Mouse (Mus musculus) kidney, postnatal 0 days (tissue): ENCODE measurements around the gene Rhox2f. TPM values are rescaled to one million over a fixed set of nuclear protein-coding genes. Genes with fewer than 3 reads are reported as not detected.
A peak's percentile ranks its signal among the peaks of the same experiment; 100 is the strongest.
"Not testable (repeated sequence)": the region's sequence is repeated elsewhere in the genome, so short reads cannot be mapped to it uniquely, and the experiment has no call there.

Experiments used
- ATAC-seq: fragments of 200-750 bp; cut with Nextera tagmentation; replicated peaks from 2 replicates; pipeline ENCODE4 v1.8.0; 2017; ENCODE audit warnings: low read depth, moderate number of reproducible peaks, moderate TSS enrichment, moderate library complexity; ENCODE audit not compliant: low FRiP score
- DNase-seq: peaks from one replicate; pipeline ENCODE4 v3.0.0-alpha.2; 2016; ENCODE audit warnings: low spot score
- H3K27ac ChIP-seq: fragments of 300-500 bp; sonication (generic); 2 replicates; pipeline ENCODE4 v1.5.1; 2014; ENCODE audit warnings: mild to moderate bottlenecking
- H3K27me3 ChIP-seq: fragments of 300-500 bp; sonication (generic); 2 replicates; pipeline ENCODE4 v1.6.1; 2014; ENCODE audit warnings: low read length, mixed read lengths; ENCODE audit not compliant: insufficient read depth
- H3K36me3 ChIP-seq: fragments of 300-500 bp; sonication (generic); 2 replicates; pipeline ENCODE4 v1.6.1; 2014; ENCODE audit warnings: low read length, mixed read lengths; ENCODE audit not compliant: insufficient read depth
- H3K4me1 ChIP-seq: fragments of 300-500 bp; sonication (generic); replicated peaks from 2 replicates; pipeline ENCODE4 v1.6.1; 2014; ENCODE audit warnings: antibody characterized with exemption, low read length, mixed read lengths; ENCODE audit not compliant: insufficient read depth
- H3K4me2 ChIP-seq: fragments of 300-500 bp; sonication (generic); 2 replicates; pipeline ENCODE4 v1.6.1; 2014; ENCODE audit warnings: mild to moderate bottlenecking, low read length, moderate library complexity, mixed read lengths
- H3K4me3 ChIP-seq: fragments of 300-500 bp; sonication (generic); replicated peaks from 2 replicates; pipeline ENCODE4 v1.5.1; 2014; ENCODE audit warnings: low read depth, low read length
- H3K9ac ChIP-seq: fragments of 300-500 bp; sonication (generic); 2 replicates; pipeline ENCODE4 v1.6.1; 2014; ENCODE audit warnings: low read depth, low read length
- H3K9me3 ChIP-seq: fragments of 300-500 bp; sonication (generic); replicated peaks from 2 replicates; pipeline ENCODE4 v1.6.1; 2016; ENCODE audit warnings: low read length, inconsistent platforms, mixed read lengths
- WGBS: fragments of 180-500 bp; shearing (Covaris S2); extraction: QIAGEN DNeasy Blood & Tissue Kit; methylation state at CpG from one replicate; pipeline ENCODE4 v1.1.7; 2014; 5-methylcytosine and 5-hydroxymethylcytosine counted together
- polyA plus RNA-seq: library from polyadenylated mRNA; unstranded; fragments of >200 nt; fragmentation: Nextera tagmentation; extraction: Ambion mirVana; gene quantifications from 2 replicates; pipeline ENCODE4 v1.2.1, GENCODE M21; 2015

Rhox2f gene
- polyA plus RNA-seq = not detected in 2 replicates

DNA sequence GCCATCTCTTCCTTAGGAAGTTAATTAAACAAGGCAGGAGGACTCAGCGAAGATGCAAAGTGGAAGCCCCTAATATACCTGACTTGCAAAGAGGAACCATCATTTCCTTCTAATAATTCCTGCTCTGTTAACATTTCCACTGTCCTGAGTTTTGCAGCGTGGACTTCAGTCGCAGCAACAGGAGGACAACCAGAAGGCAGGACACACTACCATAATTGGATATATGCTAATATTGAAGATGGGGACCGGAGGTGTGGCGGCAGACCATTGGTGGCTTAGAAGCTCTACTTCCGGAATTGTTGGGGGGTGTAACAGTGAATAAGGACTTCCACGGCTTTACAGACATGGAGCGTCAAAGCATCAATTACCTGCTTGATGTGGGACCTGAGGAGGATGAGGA, at the start of gene Rhox2f:
Gene Rhox2f (plus strand): TSS at position 301 of the 400 bp plus-strand sequence.
- H3K27ac ChIP-seq, H3K4me1 ChIP-seq, H3K36me3 ChIP-seq, ATAC-seq, H3K9ac ChIP-seq, H3K4me2 ChIP-seq, H3K4me3 ChIP-seq, DNase-seq, H3K9me3 ChIP-seq, H3K27me3 ChIP-seq: not testable (repeated sequence)
- WGBS = 92% methylated on average over 6 of the region's 8 CpGs

DNA sequence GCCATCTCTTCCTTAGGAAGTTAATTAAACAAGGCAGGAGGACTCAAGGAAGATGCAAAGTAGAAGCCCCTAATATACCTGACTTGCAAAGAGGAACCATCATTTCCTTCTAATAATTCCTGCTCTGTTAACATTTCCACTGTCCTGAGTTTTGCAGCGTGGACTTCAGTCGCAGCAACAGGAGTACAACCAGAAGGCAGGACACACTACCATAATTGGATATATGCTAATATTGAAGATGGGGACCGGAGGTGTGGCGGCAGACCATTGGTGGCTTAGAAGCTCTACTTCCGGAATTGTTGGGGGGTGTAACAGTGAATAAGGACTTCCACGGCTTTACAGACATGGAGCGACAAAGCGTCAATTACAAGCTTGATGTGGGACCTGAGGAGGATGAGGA, 41.1 kb upstream of the Rhox2f start, which contains the start of gene Rhox2e:
Gene Rhox2e (plus strand): TSS at position 301 of the 400 bp plus-strand sequence.
- not testable (repeated sequence) for DNase-seq, H3K36me3 ChIP-seq, H3K4me2 ChIP-seq, H3K9ac ChIP-seq, H3K9me3 ChIP-seq, H3K27ac ChIP-seq, H3K4me3 ChIP-seq, H3K27me3 ChIP-seq, H3K4me1 ChIP-seq, ATAC-seq
- WGBS = 93% methylated on average over 2 of the region's 8 CpGs

DNA sequence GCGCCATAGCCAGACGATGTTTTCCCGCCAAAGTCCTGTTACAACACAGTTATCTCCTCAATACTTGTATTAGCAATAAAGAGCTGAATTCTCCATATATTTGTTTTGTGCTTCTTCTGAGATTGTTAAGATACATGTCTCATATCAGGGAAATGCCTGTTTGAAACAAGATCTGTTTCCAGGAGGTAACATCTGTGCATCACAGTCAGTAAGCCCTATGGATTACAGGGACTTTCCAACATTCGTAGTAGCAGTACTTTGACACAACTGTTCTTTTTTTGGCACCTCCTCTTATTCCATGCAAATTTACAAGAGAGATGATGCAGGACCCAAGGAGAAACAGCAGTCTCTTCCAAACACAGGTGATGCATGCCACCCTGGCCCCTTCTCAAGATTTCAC, 29.5 kb upstream of the Rhox2f start, which contains the start of gene Rhox3e:
Gene Rhox3e (plus strand): TSS at position 301 of the 400 bp plus-strand sequence.
- not testable (repeated sequence) for H3K36me3 ChIP-seq, H3K27me3 ChIP-seq, H3K4me1 ChIP-seq, ATAC-seq, H3K4me3 ChIP-seq, H3K9me3 ChIP-seq, DNase-seq, H3K9ac ChIP-seq, H3K4me2 ChIP-seq, H3K27ac ChIP-seq
- WGBS = no CpG with 5 or more reads among the region's 4 CpGs

DNA sequence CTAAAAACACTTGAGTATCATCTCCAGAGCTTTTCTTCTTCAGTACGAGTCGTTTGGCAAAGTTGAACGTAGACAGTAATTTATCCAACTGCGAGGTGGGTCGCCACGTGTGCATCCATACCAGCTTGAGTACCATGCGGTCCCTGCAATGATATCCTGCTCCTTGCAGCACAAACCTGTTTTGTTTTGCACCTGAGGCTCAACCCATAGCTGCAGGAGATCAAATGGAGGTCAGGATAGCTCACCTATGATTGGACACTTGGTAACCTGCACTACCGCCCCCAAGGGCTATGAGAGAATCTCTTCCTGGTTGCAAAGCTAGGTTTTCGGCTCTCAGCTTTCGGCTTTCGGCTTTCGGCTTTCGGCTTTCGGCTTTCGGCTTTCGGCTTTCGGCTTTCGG, 14.1 kb upstream of the Rhox2f start, which contains the start of gene Rhox4e:
Gene Rhox4e (plus strand): TSS at position 301 of the 400 bp plus-strand sequence.
- DNase-seq, ATAC-seq, H3K4me2 ChIP-seq, H3K4me3 ChIP-seq, H3K36me3 ChIP-seq, H3K27me3 ChIP-seq, H3K4me1 ChIP-seq, H3K27ac ChIP-seq, H3K9ac ChIP-seq, H3K9me3 ChIP-seq: not testable (repeated sequence)
- WGBS = 95% methylated on average over 10 of the region's 18 CpGs

DNA sequence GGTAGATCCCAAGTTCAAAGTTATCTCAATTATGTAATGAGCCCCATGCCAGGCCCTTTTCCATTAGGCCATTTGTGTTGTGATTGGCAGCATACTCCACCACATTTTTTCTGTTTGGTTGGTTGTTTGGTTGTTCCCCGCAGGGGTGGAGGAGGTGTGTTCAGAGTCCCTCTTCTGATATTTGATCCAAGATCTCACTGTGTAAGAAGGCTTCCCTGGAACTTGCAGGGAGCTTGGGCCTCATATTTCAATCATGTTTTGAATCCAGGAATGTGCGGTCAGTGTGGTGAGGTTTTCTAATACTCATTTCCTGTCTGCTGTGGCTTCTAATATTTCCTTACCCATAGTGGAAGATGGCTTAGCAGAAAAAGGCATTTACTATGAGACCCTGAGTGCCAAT, 1.4 kb downstream of the Rhox2f start:
- 40% methylated on average over 2 of the region's 2 CpGs for WGBS
- ATAC-seq, H3K27me3 ChIP-seq, H3K9ac ChIP-seq, H3K9me3 ChIP-seq, H3K27ac ChIP-seq, H3K4me1 ChIP-seq, H3K36me3 ChIP-seq, H3K4me2 ChIP-seq, H3K4me3 ChIP-seq: not testable (repeated sequence)
- DNase-seq = peak; percentile 0

DNA sequence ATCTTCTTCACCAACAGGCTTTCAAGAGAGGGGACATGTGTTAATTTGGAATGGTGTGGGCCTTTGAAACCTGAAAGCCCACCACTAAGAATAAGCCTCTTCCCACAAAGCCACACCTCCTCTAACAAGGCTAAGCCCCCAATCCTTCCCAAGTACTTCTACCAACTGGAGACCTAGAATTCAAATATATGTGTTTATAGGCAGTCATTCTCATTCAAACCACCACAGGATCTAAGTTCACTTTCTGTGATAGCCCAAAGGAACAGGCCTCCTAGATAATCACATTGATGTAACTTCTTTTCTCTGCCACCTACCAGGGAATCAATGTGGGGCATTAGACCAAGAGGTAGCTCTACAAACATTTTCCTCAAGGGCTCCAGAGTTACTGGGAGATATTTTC, 9.5 kb downstream of the Rhox2f start, which contains the start of gene Rhox3f:
Gene Rhox3f (plus strand): TSS at position 301 of the 400 bp plus-strand sequence.
- H3K9ac ChIP-seq, H3K4me2 ChIP-seq, H3K36me3 ChIP-seq, H3K9me3 ChIP-seq, DNase-seq, H3K4me1 ChIP-seq, H3K4me3 ChIP-seq, H3K27ac ChIP-seq, H3K27me3 ChIP-seq, ATAC-seq: not testable (repeated sequence)

DNA sequence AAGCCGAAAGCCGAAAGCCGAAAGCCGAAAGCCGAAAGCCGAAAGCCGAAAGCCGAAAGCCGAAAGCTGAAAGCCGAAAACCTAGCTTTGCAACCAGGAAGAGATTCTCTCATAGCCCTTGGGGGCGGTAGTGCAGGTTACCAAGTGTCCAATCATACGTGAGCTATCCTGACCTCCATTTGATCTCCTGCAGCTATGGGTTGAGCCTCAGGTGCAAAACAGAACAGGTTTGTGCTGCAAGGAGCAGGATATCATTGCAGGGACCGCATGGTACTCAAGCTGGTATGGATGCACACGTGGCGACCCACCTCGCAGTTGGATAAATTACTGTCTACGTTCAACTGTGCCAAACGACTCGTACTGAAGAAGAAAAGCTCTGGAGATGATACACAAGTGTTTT, 36.4 kb downstream of the Rhox2f start, which contains the start of gene Rhox4f:
Gene Rhox4f (minus strand): TSS at position 101 of the 400 bp plus-strand sequence.
- not testable (repeated sequence) for H3K4me3 ChIP-seq, H3K36me3 ChIP-seq, ATAC-seq, H3K4me1 ChIP-seq, DNase-seq, H3K27ac ChIP-seq, H3K9ac ChIP-seq, H3K9me3 ChIP-seq, H3K4me2 ChIP-seq, H3K27me3 ChIP-seq
- 94% methylated on average over 15 of the region's 19 CpGs for WGBS

Other genes starting within 250 kb of the Rhox2f start
- gene Rhox3a2, start 191.4 kb upstream of the Rhox2f start, polyA plus RNA-seq = not detected in 2 replicates
- gene Rhox4a2, start 180.6 kb upstream of the Rhox2f start, polyA plus RNA-seq = not detected in 2 replicates
- not detected in 2 replicates for gene Rhox2b, start 159.3 kb upstream of the Rhox2f start, polyA plus RNA-seq
- gene Rhox4b, start 138.9 kb upstream of the Rhox2f start, polyA plus RNA-seq = not detected in 2 replicates
- gene Rhox2c, start 117.7 kb upstream of the Rhox2f start, polyA plus RNA-seq = not detected in 2 replicates
- gene Rhox3c, start 112.8 kb upstream of the Rhox2f start, polyA plus RNA-seq = not detected in 2 replicates
- gene Rhox4c, start 91.1 kb upstream of the Rhox2f start, polyA plus RNA-seq = not detected in 2 replicates
- gene Rhox2d, start 78.0 kb upstream of the Rhox2f start, polyA plus RNA-seq = not detected in 2 replicates
- gene Rhox4d, start 57.0 kb upstream of the Rhox2f start, polyA plus RNA-seq = not detected in 2 replicates
- not detected in 2 replicates for gene Rhox2e, start 41.0 kb upstream of the Rhox2f start, polyA plus RNA-seq
- not detected in 2 replicates for gene Rhox3e, start 29.4 kb upstream of the Rhox2f start, polyA plus RNA-seq
- not detected in 2 replicates for gene Rhox4e, start 14.0 kb upstream of the Rhox2f start, polyA plus RNA-seq
- gene Rhox3f, start 9.6 kb downstream of the Rhox2f start, polyA plus RNA-seq = not detected in 2 replicates
- gene Rhox4f, start 36.3 kb downstream of the Rhox2f start, polyA plus RNA-seq = not detected in 2 replicates
- not detected in 2 replicates for gene Rhox3g, start 57.2 kb downstream of the Rhox2f start, polyA plus RNA-seq
- gene Rhox2g, start 72.1 kb downstream of the Rhox2f start, polyA plus RNA-seq = not detected in 2 replicates
- not detected in 2 replicates for gene Rhox4g, start 79.9 kb downstream of the Rhox2f start, polyA plus RNA-seq
- gene Rhox3h, start 97.4 kb downstream of the Rhox2f start, polyA plus RNA-seq = not detected in 2 replicates
- not detected in 2 replicates for gene Rhox2h, start 101.9 kb downstream of the Rhox2f start, polyA plus RNA-seq
- 0.54 and 0.58 TPM in 2 replicates for gene Rhox5, start 233.4 kb downstream of the Rhox2f start, polyA plus RNA-seq